Mouse (Mus musculus): Measurements from ENCODE around the gene Gdpd1. TPM values are rescaled to one million over a fixed set of nuclear protein-coding genes. Genes with fewer than 3 reads are reported as not detected.
A peak's percentile ranks its signal among the peaks of the same experiment; 100 is the strongest.
"Not testable (repeated sequence)": the region's sequence is repeated elsewhere in the genome, so short reads cannot be mapped to it uniquely, and the experiment has no call there.

The Gdpd1 gene
- polyA plus RNA-seq, 1 experiment from 2014 or later, result 19.5 TPM

- no peak for TF ChIP-seq CTCF (IDR thresholded peaks at IDR 0.05; ENCODE audit: low read depth)
- Histone ChIP-seq H3K4me3 (ENCODE audit: low read depth, low read length) (no peak overlapping the region), H3K4me2 (no peak overlapping the region), H3K36me3 (ENCODE audit: insufficient read depth) (peaks cover 13% of the 10 kb centered on the region; the same call in 1 of the 2 replicates), H3K27ac (ENCODE audit: low read depth) (no peak overlapping the region), H3K4me1 (ENCODE audit: insufficient read depth) (no peaks in the 10 kb centered on the region), H3K9me3 (ENCODE audit: low read depth, low read length) (no peaks in the 10 kb centered on the region), H3K9ac (no peak overlapping the region), H3K27me3 (ENCODE audit: insufficient read depth, low read length) (no peaks in the 10 kb centered on the region)
- 76% methylated on average over 6 of the region's 6 CpGs for WGBS
- no peak for ATAC-seq (ENCODE audit: insufficient read depth)
- DNase-seq, result no peak
Measured at GRCm38 (mm10) chr11:87056286-87056685, 17.6 kb downstream of the Gdpd1 start.

DNA sequence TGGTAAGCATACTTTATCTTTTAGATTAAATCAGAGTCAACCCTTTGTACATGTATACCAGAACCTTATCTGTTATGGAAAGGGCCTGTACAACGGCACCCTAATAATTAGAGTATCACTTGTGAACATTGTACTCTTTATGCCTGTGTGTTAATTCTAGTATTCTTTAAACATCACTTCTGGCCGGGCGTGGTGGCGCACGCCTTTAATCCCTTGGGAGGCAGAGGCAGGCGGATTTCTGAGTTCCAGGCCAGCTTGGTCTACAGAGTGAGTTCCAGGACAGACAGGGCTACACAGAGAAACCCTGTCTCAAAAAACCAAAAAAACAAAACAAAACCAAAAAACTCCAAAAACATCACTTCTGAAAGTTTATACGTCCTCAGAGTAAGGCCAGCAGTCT lies 25.0 kb downstream of the Gdpd1 start:
- not testable (repeated sequence) for ATAC-seq (ENCODE audit: insufficient read depth); H3K27ac ChIP-seq (ENCODE audit: low read depth); H3K9me3 ChIP-seq (ENCODE audit: low read depth, low read length); DNase-seq; H3K4me1 ChIP-seq (ENCODE audit: insufficient read depth); H3K36me3 ChIP-seq (ENCODE audit: insufficient read depth); H3K4me2 ChIP-seq; H3K9ac ChIP-seq; H3K27me3 ChIP-seq (ENCODE audit: insufficient read depth, low read length); H3K4me3 ChIP-seq (ENCODE audit: low read depth, low read length)
- 88% methylated on average over 7 of the region's 7 CpGs for WGBS

DNA sequence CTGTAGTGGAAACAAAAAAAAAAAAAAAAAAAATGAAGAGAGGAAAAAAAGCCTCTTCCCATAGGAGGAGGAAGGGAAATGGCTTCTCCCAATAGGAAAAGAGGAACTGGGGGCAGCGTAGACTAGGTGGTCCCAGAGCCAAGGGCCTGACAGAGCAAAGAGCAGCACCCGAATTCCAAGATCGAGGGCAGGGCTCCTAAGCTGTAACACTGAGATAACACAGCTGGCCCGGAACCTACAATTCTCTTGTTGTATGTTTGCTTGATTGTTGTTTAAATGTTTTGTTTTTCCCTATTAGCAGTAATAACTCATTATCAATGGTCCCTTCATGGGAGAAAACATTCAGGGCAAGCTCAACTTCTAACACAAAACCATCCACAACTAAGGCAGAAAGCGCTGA lies 26.9 kb downstream of the Gdpd1 start:
- Histone ChIP-seq H3K27me3 (ENCODE audit: insufficient read depth, low read length) (no peaks in the 10 kb centered on the region), H3K9ac (no peak overlapping the region), H3K4me2 (no peak overlapping the region), H3K9me3 (ENCODE audit: low read depth, low read length) (no peaks in the 10 kb centered on the region), H3K27ac (ENCODE audit: low read depth) (no peak overlapping the region), H3K4me3 (ENCODE audit: low read depth, low read length) (no peak overlapping the region), H3K4me1 (ENCODE audit: insufficient read depth) (no peaks in the 10 kb centered on the region), H3K36me3 (ENCODE audit: insufficient read depth) (no peaks in the 10 kb centered on the region)
- no peak for DNase-seq
- WGBS, result 79% methylated on average over 5 of the region's 5 CpGs
- TF ChIP-seq CTCF (IDR thresholded peaks at IDR 0.05; ENCODE audit: low read depth), result no peak
- ATAC-seq (ENCODE audit: insufficient read depth), result no peak

GRCm38 (mm10) chr11:87043052-87043451 lies 30.8 kb downstream of the Gdpd1 start:
- ATAC-seq (ENCODE audit: insufficient read depth) (no peak), DNase-seq (no peak)
- Histone ChIP-seq H3K27me3 (ENCODE audit: insufficient read depth, low read length) (no peaks in the 10 kb centered on the region), H3K4me1 (ENCODE audit: insufficient read depth) (no peaks in the 10 kb centered on the region), H3K4me2 (no peak overlapping the region), H3K4me3 (ENCODE audit: low read depth, low read length) (no peak overlapping the region), H3K9ac (no peak overlapping the region), H3K9me3 (ENCODE audit: low read depth, low read length) (no peaks in the 10 kb centered on the region), H3K27ac (ENCODE audit: low read depth) (no peak overlapping the region), H3K36me3 (ENCODE audit: insufficient read depth) (0 out of 2 replicates have a peak, but pooled peaks cover 3% of the 10 kb centered on the region)
- 66% methylated on average over 3 of the region's 3 CpGs for WGBS
- no peak for TF ChIP-seq CTCF (IDR thresholded peaks at IDR 0.05; ENCODE audit: low read depth)

DNA sequence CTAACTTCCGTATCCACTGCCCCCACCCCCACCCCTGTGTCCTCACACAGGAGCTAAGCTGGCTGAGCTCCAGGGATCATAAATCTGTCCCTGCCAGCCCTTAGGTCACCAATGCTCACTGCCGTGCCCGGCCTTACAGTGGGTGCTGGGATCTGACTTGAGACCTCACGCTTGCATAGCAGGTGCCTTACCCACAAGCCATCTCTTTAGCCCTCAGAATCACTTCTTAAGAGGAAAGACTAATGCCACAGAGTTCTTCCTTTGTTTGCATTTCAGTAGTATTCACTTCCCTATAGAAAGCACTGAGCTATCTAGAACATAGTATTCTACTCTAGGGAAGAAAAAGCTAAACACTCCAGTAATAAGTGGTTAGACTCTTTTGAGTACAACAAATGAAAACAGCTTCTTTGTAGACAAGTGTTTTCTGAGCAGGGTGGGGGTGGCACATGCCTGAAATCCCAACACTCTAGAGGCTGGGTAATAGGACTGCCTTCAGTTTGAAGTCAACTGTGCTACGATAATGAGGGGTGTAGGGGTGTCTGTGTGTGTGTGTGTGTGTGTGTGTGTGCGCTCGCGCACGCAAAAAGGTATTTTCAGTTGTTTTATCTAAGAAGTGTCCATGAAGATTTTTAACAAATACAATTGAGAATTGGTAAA lies 34.4 kb downstream of the Gdpd1 start:
- Histone ChIP-seq H3K36me3 (ENCODE audit: insufficient read depth) (0 out of 2 replicates have a peak, but pooled peaks cover 3% of the 10 kb centered on the region), H3K4me2 (no peak overlapping the region), H3K27ac (ENCODE audit: low read depth) (no peak overlapping the region), H3K4me3 (ENCODE audit: low read depth, low read length) (no peak overlapping the region), H3K9ac (no peak overlapping the region), H3K4me1 (ENCODE audit: insufficient read depth) (no peaks in the 10 kb centered on the region), H3K27me3 (ENCODE audit: insufficient read depth, low read length) (no peaks in the 10 kb centered on the region), H3K9me3 (ENCODE audit: low read depth, low read length) (no peaks in the 10 kb centered on the region)
- no peak for TF ChIP-seq CTCF (IDR thresholded peaks at IDR 0.05; ENCODE audit: low read depth)
- DNase-seq (peak; percentile 47), ATAC-seq (ENCODE audit: insufficient read depth) (no peak)
- WGBS, result 68% methylated on average over 9 of the region's 9 CpGs

DNA sequence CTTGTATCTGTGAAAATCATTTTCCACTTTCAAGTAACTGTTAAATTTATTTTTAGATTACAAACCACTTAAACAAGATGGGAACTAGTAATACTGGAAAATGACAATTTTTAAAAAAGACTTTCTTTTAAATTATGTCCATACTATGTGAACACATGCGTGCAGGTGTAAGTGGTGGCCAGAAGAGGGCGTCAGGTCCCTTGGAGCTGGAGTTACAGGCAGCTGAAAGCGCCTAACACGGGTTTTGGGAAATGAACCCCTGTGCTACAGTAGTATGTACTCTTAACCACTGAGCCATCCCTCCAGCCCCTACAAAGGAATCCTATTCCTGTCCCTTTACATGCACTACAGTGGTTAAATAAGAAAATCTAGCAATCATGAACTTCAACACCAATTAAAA lies 37.7 kb downstream of the Gdpd1 start:
- ATAC-seq (ENCODE audit: insufficient read depth), result no peak
- no peaks in the 10 kb centered on the region for H3K9me3 ChIP-seq (ENCODE audit: low read depth, low read length)

GRCm38 (mm10) chr11:87028212-87028611 lies 45.6 kb downstream of the Gdpd1 start:
- Histone ChIP-seq H3K4me1 (ENCODE audit: insufficient read depth) (no peaks in the 10 kb centered on the region), H3K9me3 (ENCODE audit: low read depth, low read length) (no peaks in the 10 kb centered on the region), H3K4me2 (no peak overlapping the region), H3K9ac (no peak overlapping the region), H3K4me3 (ENCODE audit: low read depth, low read length) (no peak overlapping the region), H3K27me3 (ENCODE audit: insufficient read depth, low read length) (no peaks in the 10 kb centered on the region), H3K27ac (ENCODE audit: low read depth) (no peak overlapping the region), H3K36me3 (ENCODE audit: insufficient read depth) (no peaks in the 10 kb centered on the region)
- ATAC-seq (ENCODE audit: insufficient read depth), result no peak
- no peak for TF ChIP-seq CTCF (IDR thresholded peaks at IDR 0.05; ENCODE audit: low read depth)
- no peak for DNase-seq
- 79% methylated on average over 3 of the region's 3 CpGs for WGBS

More for the DNA sequence above, 37.7 kb downstream of the Gdpd1 start:
- Histone ChIP-seq H3K9ac (no peak overlapping the region), H3K27ac (ENCODE audit: low read depth) (no peak overlapping the region), H3K27me3 (ENCODE audit: insufficient read depth, low read length) (no peaks in the 10 kb centered on the region), H3K36me3 (ENCODE audit: insufficient read depth) (no peaks in the 10 kb centered on the region), H3K4me3 (ENCODE audit: low read depth, low read length) (no peak overlapping the region), H3K4me1 (ENCODE audit: insufficient read depth) (no peaks in the 10 kb centered on the region), H3K4me2 (no peak overlapping the region)
- 66% methylated on average over 4 of the region's 4 CpGs for WGBS
- peak; percentile 33; the same call in 1 of the 2 replicates for TF ChIP-seq CTCF (IDR thresholded peaks at IDR 0.05; ENCODE audit: low read depth)
- no peak for DNase-seq
